Mouse (Mus musculus): ENCODE results near the gene BC004004.
A peak's percentile ranks its signal among the peaks of the same experiment; 100 is the strongest.

DNA sequence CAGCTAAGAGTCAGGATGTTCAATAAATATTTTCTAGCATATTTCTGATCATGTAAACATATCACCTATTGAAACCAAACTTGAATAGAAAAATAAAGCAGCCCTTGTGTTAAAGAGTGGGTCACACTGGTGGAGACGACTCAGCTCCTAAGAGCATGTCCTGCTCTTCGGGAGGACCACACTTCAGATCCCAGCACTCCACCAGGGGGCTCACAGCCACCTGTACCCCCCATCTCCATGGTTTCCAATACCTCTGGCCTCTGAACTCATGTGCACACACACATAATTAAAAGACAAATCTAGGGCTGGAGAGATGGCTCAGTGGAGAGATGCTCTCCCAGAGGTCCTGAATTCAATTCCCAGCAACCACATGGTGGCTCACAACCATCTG is 6.3 kb upstream of the BC004004 start:
- TF ChIP-seq CTCF (conservative IDR thresholded peaks at IDR 0.05; ENCODE audit: low read length) = peak; percentile 6; the same call in 1 of the 2 replicates
- TF ChIP-seq NANOG (IDR thresholded peaks at IDR 0.05; ENCODE audit: borderline replicate concordance, low read length) = no peak

All from E14TG2a.4 (cell line).